Mouse (Mus musculus) forebrain, embryonic 15.5 days (tissue): ENCODE results near the gene Jagn1. TPM values are rescaled to one million over a fixed set of nuclear protein-coding genes. Genes with fewer than 3 reads are reported as not detected.

Experiments used
- microRNA-seq: library from miRNA; unstranded; fragments of <30 nt; microRNA quantifications from one replicate; pipeline ENCODE4, GENCODE M21; 2016
- polyA plus RNA-seq: library from polyadenylated mRNA; unstranded; fragments of >200 nt; fragmentation: Nextera tagmentation; extraction: Ambion mirVana; gene quantifications from 2 replicates; pipeline ENCODE4 v1.2.1, GENCODE M21; 2015

Jagn1 gene
- polyA plus RNA-seq, 1 experiment from 2014 or later = 89.2 TPM

Small RNA genes within 50 kb of the gene (microRNA-seq; reads per million reads assigned to microRNA genes)
- gene Gm24387 = not detected

Other genes starting within 250 kb of the Jagn1 start
- 42.3 and 44.6 TPM in 2 replicates for gene Lhfpl4, start 247.2 kb upstream of the Jagn1 start, polyA plus RNA-seq
- gene Mtmr14, start 204.7 kb upstream of the Jagn1 start, polyA plus RNA-seq = 47.0 and 53.8 TPM in 2 replicates
- gene Cpne9, start 160.3 kb upstream of the Jagn1 start, polyA plus RNA-seq = 0.34 and 0.39 TPM in 2 replicates
- 19.6 and 22.2 TPM in 2 replicates for gene Brpf1, start 135.4 kb upstream of the Jagn1 start, polyA plus RNA-seq
- 11.6 and 11.8 TPM in 2 replicates for gene Ogg1, start 115.6 kb upstream of the Jagn1 start, polyA plus RNA-seq
- 79.0 and 88.0 TPM in 2 replicates for gene Camk1, start 98.6 kb upstream of the Jagn1 start, polyA plus RNA-seq
- gene Tada3, start 64.7 kb upstream of the Jagn1 start, polyA plus RNA-seq = 79.4 and 82.2 TPM in 2 replicates
- gene Arpc4, start 64.5 kb upstream of the Jagn1 start, polyA plus RNA-seq = 390 and 428 TPM in 2 replicates
- gene Ttll3, start 53.3 kb upstream of the Jagn1 start, polyA plus RNA-seq = 7.6 and 8.1 TPM in 2 replicates
- 14.8 and 23.3 TPM in 2 replicates for gene Rpusd3, start 23.2 kb upstream of the Jagn1 start, polyA plus RNA-seq
- gene Cidec, start 6.8 kb upstream of the Jagn1 start, polyA plus RNA-seq = not detected in 2 replicates
- not detected in 2 replicates for gene Il17re, start 15.9 kb downstream of the Jagn1 start, polyA plus RNA-seq
- gene Il17rc, start 28.9 kb downstream of the Jagn1 start, polyA plus RNA-seq = 1.6 and 2.4 TPM in 2 replicates
- gene Creld1, start 40.7 kb downstream of the Jagn1 start, polyA plus RNA-seq = 63.8 and 66.7 TPM in 2 replicates
- gene Prrt3, start 59.4 kb downstream of the Jagn1 start, polyA plus RNA-seq = 5.1 and 6.0 TPM in 2 replicates
- gene Emc3, start 89.1 kb downstream of the Jagn1 start, polyA plus RNA-seq = 94.9 and 103 TPM in 2 replicates
- gene Fancd2, start 89.1 kb downstream of the Jagn1 start, polyA plus RNA-seq = 6.5 and 6.7 TPM in 2 replicates
- 0.22 TPM in 1 of 2 replicates, not detected in the other for gene Fancd2os, start 158.1 kb downstream of the Jagn1 start, polyA plus RNA-seq
- gene Brk1, start 162.2 kb downstream of the Jagn1 start, polyA plus RNA-seq = 239 and 240 TPM in 2 replicates
- gene Vhl, start 181.4 kb downstream of the Jagn1 start, polyA plus RNA-seq = 79.6 and 83.6 TPM in 2 replicates
- 1.3 and 1.5 TPM in 2 replicates for gene Irak2, start 195.9 kb downstream of the Jagn1 start, polyA plus RNA-seq